Mouse (Mus musculus): ENCODE data around the gene Lrrc74a. TPM values are rescaled to one million over a fixed set of nuclear protein-coding genes. Genes with fewer than 3 reads are reported as not detected.
A peak's percentile ranks its signal among the peaks of the same experiment; 100 is the strongest.

The Lrrc74a gene
- total and polyA plus RNA-seq, 2 experiments: not detected

GRCm38 (mm10) chr12:86804857-86805256 lies 70.7 kb downstream of the Lrrc74a start:
- peaks cover 14% of the 10 kb centered on the region for H3K4me1 ChIP-seq (ENCODE audit: control insufficient read depth, insufficient read depth, low read length)
- no peak for TF ChIP-seq POLR2A (IDR thresholded peaks at IDR 0.05; ENCODE audit: extremely low read depth, insufficient read depth, low read length)
- TF ChIP-seq CTCF (IDR thresholded peaks at IDR 0.05; ENCODE audit: low read depth, low read length): no peak
- H3K36me3 ChIP-seq (ENCODE audit: control insufficient read depth, insufficient read depth, low read length): no peaks in the 10 kb centered on the region
- WGBS: 58% methylated on average over 2 of the region's 2 CpGs
- H3K79me2 ChIP-seq (ENCODE audit: control insufficient read depth, insufficient read depth, low read length): no peaks in the 10 kb centered on the region
- no peak overlapping the region for H3K4me3 ChIP-seq (ENCODE audit: insufficient read depth, low read depth, low read length)
- no peaks in the 10 kb centered on the region for H3K27me3 ChIP-seq (ENCODE audit: control insufficient read depth, insufficient read depth, low read length)
- H3K27ac ChIP-seq (replicated peaks; ENCODE audit: insufficient read depth, low read depth, low read length): no peak overlapping the region
- no peak overlapping the region for H3K9ac ChIP-seq (ENCODE audit: low read depth, low read length)
- no peak for DNase-seq (ENCODE audit: extremely low read depth, low read depth, low spot score)

DNA sequence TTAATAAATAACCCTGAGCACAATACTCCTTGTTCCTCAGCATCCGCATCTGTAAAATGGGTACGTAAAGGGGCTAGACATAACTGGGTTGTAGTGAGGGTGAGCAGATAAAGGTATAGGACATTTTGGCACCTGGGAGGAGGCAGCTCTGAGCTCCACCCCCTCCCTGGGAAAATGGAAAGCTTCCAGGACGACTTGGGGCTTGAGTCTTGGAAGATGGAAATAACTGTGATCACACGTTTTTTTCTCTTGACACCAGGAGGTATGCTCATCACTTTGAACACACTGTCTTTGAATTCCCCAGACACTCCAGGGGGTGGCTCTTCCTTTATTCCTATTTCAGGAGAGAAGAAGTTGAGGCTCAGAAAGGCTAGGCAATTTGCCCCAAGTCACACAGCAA lies 71.1 kb downstream of the Lrrc74a start:
- Histone ChIP-seq H3K4me1 (ENCODE audit: control insufficient read depth, insufficient read depth, low read length) (peaks cover 12% of the 10 kb centered on the region), H3K27me3 (ENCODE audit: control insufficient read depth, insufficient read depth, low read length) (no peaks in the 10 kb centered on the region)

DNA sequence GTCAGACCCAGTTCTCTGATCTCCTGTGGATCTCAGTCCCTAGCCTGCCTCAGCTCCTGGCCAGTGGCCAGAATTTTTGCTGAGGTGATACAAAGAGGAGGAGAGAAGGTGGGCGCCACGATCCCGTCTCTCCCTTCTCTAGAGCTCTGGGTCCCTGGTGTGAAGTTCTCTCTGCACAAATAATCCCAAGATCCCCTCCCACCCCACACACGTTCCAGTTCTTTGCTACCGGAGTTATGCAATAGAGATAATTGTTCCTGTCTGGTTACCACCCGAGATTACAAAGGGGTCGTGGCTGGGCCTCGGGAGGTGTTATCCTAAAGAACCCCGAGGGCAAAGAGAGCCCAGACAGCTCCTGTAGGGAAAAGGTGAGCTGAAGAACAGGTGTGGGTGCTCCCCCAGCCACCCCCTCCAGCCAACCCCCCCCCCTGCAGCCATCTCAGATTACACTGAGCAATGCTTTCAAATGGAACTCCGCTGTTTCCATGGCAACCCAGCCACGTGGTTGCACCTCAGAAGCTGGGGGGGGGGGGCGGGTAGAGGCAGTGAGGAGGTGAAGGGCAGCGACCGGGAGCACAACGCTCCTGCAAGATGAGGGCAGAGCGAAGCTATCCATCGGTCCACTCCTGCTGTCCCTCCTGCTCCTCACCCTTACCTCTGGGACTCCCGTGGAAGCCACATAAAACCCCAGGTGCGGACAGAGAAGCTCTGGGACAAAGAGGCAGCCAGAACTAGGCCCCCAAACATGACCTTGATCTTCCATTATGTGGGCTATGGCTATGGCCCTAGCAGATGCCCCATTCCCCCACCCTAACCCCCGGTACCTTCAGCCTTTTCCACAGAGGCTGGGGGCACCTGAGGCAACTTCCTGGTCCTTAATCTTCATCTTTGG lies 72.1 kb downstream of the Lrrc74a start:
- Histone ChIP-seq H3K27me3 (ENCODE audit: control insufficient read depth, insufficient read depth, low read length) (no peaks in the 10 kb centered on the region), H3K4me3 (ENCODE audit: insufficient read depth, low read depth, low read length) (no peak overlapping the region), H3K4me1 (ENCODE audit: control insufficient read depth, insufficient read depth, low read length) (peaks cover 7% of the 10 kb centered on the region; the same call in 1 of the 2 replicates), H3K79me2 (ENCODE audit: control insufficient read depth, insufficient read depth, low read length) (no peaks in the 10 kb centered on the region), H3K36me3 (ENCODE audit: control insufficient read depth, insufficient read depth, low read length) (no peaks in the 10 kb centered on the region), H3K9ac (ENCODE audit: low read depth, low read length) (no peak overlapping the region), H3K27ac (replicated peaks; ENCODE audit: insufficient read depth, low read depth, low read length) (no peak overlapping the region)
- TF ChIP-seq POLR2A (IDR thresholded peaks at IDR 0.05; ENCODE audit: extremely low read depth, insufficient read depth, low read length): no peak
- no peak for TF ChIP-seq CTCF (IDR thresholded peaks at IDR 0.05; ENCODE audit: low read depth, low read length)
- peak; percentile 39 for DNase-seq (ENCODE audit: extremely low read depth, low read depth, low spot score)
- WGBS: 16% methylated on average over 20 of the region's 20 CpGs

More for the DNA sequence above, 71.1 kb downstream of the Lrrc74a start:
- no peak overlapping the region for H3K4me3 ChIP-seq (ENCODE audit: insufficient read depth, low read depth, low read length)
- H3K79me2 ChIP-seq (ENCODE audit: control insufficient read depth, insufficient read depth, low read length): no peaks in the 10 kb centered on the region
- WGBS: 78% methylated on average over 4 of the region's 4 CpGs
- no peak overlapping the region for H3K9ac ChIP-seq (ENCODE audit: low read depth, low read length)
- DNase-seq (ENCODE audit: extremely low read depth, low read depth, low spot score): no peak
- no peaks in the 10 kb centered on the region for H3K36me3 ChIP-seq (ENCODE audit: control insufficient read depth, insufficient read depth, low read length)
- H3K27ac ChIP-seq (replicated peaks; ENCODE audit: insufficient read depth, low read depth, low read length): no peak overlapping the region
- TF ChIP-seq POLR2A (IDR thresholded peaks at IDR 0.05; ENCODE audit: extremely low read depth, insufficient read depth, low read length) (no peak), CTCF (IDR thresholded peaks at IDR 0.05; ENCODE audit: low read depth, low read length) (no peak)

- 83% methylated on average over 5 of the region's 5 CpGs for WGBS
- Histone ChIP-seq H3K36me3 (ENCODE audit: control insufficient read depth, insufficient read depth, low read length) (no peaks in the 10 kb centered on the region), H3K27me3 (ENCODE audit: control insufficient read depth, insufficient read depth, low read length) (no peaks in the 10 kb centered on the region), H3K4me3 (ENCODE audit: insufficient read depth, low read depth, low read length) (no peak overlapping the region), H3K9ac (ENCODE audit: low read depth, low read length) (no peak overlapping the region), H3K79me2 (ENCODE audit: control insufficient read depth, insufficient read depth, low read length) (no peaks in the 10 kb centered on the region), H3K27ac (replicated peaks; ENCODE audit: insufficient read depth, low read depth, low read length) (no peak overlapping the region), H3K4me1 (ENCODE audit: control insufficient read depth, insufficient read depth, low read length) (peaks cover 4% of the 10 kb centered on the region; the same call in 1 of the 2 replicates)
- no peak for TF ChIP-seq CTCF (IDR thresholded peaks at IDR 0.05; ENCODE audit: low read depth, low read length)
- DNase-seq (ENCODE audit: extremely low read depth, low read depth, low spot score): no peak
Observed at GRCm38 (mm10) chr12:86806923-86807794, 73.0 kb downstream of the Lrrc74a start.

GRCm38 (mm10) chr12:86807795-86808128 lies 73.6 kb downstream of the Lrrc74a start:
- Histone ChIP-seq H3K79me2 (ENCODE audit: control insufficient read depth, insufficient read depth, low read length) (no peaks in the 10 kb centered on the region), H3K36me3 (ENCODE audit: control insufficient read depth, insufficient read depth, low read length) (no peaks in the 10 kb centered on the region), H3K27me3 (ENCODE audit: control insufficient read depth, insufficient read depth, low read length) (no peaks in the 10 kb centered on the region), H3K9ac (ENCODE audit: low read depth, low read length) (no peak overlapping the region), H3K4me1 (ENCODE audit: control insufficient read depth, insufficient read depth, low read length) (no peaks in the 10 kb centered on the region; the same call in 1 of the 2 replicates), H3K4me3 (ENCODE audit: insufficient read depth, low read depth, low read length) (no peak overlapping the region), H3K27ac (replicated peaks; ENCODE audit: insufficient read depth, low read depth, low read length) (no peak overlapping the region)
- DNase-seq (ENCODE audit: extremely low read depth, low read depth, low spot score): no peak
- no peak for TF ChIP-seq POLR2A (IDR thresholded peaks at IDR 0.05; ENCODE audit: extremely low read depth, insufficient read depth, low read length)
- WGBS: 86% methylated on average over 4 of the region's 4 CpGs
